Mouse (Mus musculus): Measurements from ENCODE around the gene Ifitm6. TPM values are rescaled to one million over a fixed set of nuclear protein-coding genes. Genes with fewer than 3 reads are reported as not detected.
"Not testable (repeated sequence)": the region's sequence is repeated elsewhere in the genome, so short reads cannot be mapped to it uniquely, and the experiment has no call there.

The Ifitm6 gene
- total RNA-seq, 2 experiments from 2014 or later = not detected

- DNase-seq = peak; percentile 92 to 93
Observed at GRCm38 (mm10) chr7:141008938-141009660, 8.6 kb downstream of the Ifitm6 start.

GRCm38 (mm10) chr7:141008312-141008761 lies 9.4 kb downstream of the Ifitm6 start:
- DNase-seq = peak; percentile 66 to 69

GRCm38 (mm10) chr7:141006914-141007313 lies 10.8 kb downstream of the Ifitm6 start:
- peak; percentile 30 to 33 for DNase-seq

DNA sequence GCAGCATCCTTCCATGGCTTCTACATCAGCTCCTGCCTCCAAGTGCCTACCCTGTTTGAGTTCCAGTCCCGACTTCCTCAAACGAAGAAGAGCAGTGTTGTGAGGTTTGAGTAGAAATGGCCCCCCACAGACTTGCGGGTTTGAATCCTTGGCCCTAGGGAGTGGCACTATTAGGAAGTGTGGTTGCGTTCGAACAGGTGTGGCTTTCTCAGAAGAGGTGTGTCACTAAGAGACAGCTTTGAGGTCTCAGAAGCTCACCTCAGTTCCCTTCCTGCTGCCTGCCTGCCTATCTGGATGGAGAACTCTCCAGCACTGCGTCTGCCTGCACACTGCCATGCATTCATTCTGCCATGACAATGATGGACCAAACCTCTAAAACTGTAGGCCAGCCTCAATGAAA lies 11.3 kb downstream of the Ifitm6 start:
- DNase-seq = no peak

DNA sequence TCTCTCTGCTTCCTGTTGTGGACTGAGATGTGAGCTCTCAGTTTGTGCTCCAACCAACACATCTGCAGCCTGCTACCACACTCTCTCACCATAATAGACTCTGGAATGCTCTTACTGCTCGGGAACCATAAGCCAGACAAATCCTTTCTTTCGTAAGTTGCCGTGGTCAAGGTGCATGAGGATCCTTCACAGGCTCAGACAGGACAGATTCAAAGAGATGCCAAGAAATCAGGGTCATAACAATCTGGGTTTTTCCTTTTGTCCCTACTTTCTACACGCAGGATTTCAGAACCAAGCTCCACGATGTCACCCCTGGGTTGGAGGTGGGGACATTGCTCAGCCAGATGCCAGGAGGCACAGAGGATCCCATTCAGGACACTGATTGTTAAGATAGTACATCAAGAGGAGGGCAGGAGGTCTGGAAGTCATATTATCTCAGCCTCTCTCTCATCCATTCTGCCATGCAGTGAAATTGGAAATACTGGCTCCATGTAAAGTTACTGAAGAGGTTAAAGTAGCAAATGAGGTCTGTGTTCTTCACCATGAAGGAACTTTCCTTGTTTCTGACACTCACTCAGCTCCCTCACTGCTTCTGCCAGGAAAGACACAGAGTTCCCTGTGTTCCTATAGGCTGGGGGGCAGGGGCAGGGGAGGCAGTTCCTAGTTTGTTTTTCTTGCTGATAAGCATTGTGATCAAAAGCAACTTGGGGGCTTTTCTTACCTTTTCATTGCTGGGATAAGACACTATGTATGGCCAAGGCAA lies 14.3 kb downstream of the Ifitm6 start:
- DNase-seq = no peak

DNA sequence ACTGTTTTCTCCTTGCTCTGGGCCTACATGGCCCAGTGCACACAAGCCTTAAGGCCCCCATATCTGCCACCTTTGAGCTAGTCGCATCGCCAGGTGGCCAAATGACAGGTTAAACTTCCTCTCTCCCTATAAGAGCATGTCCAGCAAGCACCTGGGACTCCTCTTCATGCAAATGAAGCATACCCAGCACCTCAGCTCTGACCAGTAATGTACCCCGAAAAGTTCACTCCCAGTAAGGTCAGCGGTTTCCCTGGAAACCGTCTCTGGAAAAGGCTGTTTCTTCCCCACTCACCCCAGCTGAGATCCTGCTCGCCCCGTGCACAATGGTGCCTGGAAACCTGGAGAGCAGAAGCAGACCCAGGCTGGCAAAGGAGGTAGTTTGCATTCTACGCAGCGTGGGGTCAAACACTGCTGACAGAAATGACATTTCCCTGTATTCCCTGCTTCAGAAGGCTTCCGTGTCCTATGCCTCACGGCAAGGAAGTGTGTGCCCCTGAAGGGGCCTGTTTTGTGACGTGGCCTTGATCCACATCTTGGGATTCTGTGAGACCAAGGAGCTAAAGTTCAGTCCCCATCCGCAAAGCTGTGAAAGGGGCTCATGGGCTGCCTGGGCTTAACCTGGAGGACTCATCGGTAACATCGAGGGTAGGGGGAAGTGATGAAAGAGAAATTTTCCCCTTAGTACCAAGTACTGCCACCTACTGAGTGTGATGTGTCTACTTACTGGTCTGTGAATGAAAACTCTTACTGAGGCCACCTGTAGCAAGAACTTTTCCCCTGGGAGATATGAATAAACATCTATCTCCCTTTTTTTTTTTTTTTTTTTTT lies 16.6 kb downstream of the Ifitm6 start:
- no peak for DNase-seq

DNA sequence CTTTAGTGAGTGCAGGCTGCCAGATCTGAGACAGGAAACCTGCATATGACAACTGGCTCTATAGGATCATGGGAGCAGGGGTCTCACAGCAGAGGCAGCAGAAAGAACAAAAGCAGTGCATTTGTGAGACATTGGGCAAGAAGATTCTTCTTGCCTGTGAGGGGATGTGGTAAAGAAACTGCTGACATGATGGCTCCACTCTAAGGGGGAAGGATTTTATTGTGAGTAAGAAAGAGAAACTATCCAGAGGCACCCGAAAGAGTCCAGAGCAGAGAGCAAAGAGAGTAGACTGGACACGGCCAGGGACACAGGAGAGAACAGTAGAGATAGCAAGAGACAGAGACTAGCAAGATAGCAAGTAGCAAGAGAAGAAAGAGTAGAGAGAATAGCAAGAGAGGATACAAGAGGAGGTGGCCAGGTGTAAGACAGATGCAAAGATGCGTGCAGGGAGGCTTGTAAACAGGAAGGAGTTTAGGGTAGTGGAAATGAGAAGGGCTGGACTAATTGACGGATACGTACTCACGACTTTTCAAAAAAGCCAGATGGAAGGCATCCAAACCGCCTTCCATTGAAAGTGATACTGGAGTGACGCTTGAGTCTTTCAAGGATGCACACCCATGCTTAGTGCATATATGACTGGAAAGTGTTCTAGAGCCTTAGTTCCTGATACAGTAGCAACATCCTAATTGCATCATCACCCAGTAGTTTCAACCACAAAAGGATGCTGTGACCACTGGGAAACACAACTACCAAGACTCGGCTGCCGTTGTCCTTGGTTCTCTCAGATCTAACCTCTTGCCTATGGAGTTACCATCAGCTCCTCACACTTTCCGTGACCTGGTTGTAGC lies 18.6 kb downstream of the Ifitm6 start:
- DNase-seq = no peak

DNA sequence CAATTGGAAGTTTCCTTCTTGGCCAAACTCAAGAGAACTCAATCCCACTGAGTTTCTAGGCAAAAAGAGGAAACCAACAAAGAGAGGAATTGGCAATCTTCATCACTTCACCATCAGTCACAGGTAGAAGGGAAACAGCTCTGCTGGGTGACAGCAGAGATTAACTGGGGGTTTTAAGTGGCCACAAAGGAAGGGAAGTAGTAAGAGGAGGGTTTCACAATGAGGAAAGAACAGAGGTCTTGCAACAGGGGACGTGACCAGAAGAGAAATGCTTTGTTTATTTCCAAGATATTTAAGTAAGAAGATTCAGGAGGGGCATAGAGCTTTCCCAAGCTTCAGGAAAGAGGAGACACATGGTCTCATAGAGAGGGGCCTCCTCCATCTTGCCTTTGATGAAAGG lies 19.9 kb downstream of the Ifitm6 start:
- DNase-seq = no peak

- no peak for DNase-seq
Observed at GRCm38 (mm10) chr7:140991117-140991689, 26.5 kb downstream of the Ifitm6 start.

GRCm38 (mm10) chr7:140990622-140991021 lies 27.1 kb downstream of the Ifitm6 start:
- DNase-seq = no peak

GRCm38 (mm10) chr7:140990185-140990584 lies 27.5 kb downstream of the Ifitm6 start:
- DNase-seq = no peak

DNA sequence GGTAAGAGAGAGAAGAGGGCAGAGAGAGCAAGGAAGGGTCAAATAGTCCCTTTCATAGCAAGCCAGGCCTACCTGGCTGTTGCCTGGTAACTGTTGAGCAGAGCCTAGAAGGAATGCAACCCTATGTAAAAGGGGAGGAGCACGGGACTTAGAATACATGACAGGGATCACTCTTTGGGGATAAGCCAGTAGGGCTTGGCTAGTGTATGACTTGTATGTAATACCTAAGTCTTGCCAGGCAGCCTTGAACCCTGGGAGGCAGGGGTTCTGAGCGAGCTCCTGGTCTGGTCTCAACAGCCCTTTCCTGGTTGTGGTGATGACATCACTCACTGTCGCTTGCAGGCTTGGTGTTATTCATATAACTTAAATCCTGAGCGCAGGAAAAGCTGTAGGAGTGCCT lies 28.7 kb downstream of the Ifitm6 start:
- DNase-seq = no peak

GRCm38 (mm10) chr7:140987182-140988138 lies 30.3 kb downstream of the Ifitm6 start:
- DNase-seq = no peak

DNA sequence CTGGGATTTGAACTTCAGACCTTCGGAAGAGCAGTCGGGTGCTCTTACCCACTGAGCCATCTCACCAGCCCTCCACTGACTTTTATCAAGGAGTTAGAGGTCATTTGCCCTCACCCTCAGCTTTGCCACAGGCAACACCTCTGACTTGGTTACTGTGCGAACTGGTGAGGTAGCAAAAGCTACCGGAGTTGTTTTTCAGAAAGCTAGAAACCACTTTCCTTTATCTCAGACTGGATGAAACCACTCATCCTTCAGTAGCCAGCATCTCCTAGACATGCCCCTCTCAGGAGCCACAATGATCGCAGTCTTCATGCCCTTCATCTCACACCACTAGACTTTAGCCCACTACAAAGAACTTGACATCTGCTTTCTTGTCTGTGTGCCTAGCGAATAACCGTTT lies 34.8 kb downstream of the Ifitm6 start:
- no peak for DNase-seq

DNA sequence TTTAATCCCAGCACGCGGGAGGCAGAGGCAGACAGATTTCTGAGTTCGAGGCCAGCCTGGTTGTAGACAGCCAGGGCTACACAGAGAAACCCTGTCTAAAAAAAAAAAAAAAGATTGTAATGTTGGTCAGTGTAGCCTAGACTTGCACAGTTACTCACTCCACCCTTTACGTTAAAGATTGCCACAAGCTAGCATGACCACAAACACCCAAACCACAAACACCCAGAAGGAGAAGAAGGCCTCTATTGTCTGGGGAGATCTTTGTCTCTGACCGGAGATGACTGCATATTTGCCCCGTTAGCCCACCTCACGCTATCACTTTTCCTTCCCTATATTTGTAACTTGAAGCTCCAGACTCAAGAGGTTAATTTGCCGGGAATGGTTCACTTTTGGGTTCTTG lies 36.0 kb downstream of the Ifitm6 start:
- DNase-seq = no peak

DNA sequence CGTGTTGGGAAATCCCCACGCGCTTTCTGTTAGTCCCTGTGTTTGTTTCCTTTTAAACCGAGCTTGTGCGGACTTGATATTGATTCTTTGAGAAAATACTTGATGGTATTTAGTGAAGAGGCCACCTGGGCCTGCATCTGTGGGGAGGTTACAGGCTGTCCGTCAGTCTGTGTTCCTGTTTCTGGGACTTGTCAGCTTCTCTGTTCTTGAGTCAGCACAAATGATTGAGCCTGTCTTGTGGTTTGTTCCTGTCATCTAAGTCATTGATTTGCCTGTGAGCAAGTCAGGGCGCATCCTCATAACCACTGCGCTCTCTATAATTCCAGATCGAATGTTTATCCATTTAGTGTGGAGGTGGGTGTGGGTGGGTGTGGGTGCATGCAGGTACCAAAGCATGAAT lies 41.0 kb downstream of the Ifitm6 start:
- DNase-seq = not testable (repeated sequence)

DNA sequence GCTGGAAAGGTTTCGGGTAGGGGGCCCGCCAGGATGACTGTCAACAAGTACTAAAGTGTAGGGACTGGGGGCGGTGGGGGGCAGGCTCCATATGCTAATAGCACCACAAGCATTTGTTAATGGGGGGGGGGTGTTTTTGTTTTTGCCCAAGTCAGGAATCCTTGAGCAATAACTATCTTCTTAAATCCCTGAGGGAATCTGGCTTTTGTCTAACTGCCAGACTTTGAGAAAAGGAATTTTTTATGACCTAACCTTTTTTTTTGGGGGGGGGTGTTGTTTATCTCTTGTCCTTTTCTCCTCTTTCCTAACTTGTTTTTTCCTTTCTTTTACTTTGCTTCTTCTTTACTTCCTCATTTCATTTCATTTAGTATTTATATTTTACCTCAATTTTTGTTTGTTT lies 42.3 kb downstream of the Ifitm6 start:
- peak in 1 of 2 experiments; percentile 27 for DNase-seq

- DNase-seq = peak in 1 of 2 experiments; percentile 22
Observed at GRCm38 (mm10) chr7:140974940-140975339, 42.8 kb downstream of the Ifitm6 start.

- no peak for DNase-seq
Observed at GRCm38 (mm10) chr7:140973396-140974165, 44.1 kb downstream of the Ifitm6 start.

All from heart, adult 18-20 months (tissue).